Mouse (Mus musculus) T-cell, adult 66 days (primary cell): ENCODE measurements around the gene Ssty1. TPM values are rescaled to one million over a fixed set of nuclear protein-coding genes. Genes with fewer than 3 reads are reported as not detected.

ENCODE experiments used
- total RNA-seq, 2 experiments: library from RNA; stranded (reverse); gene quantifications; 3 replicates in 1 of 2; 4 replicates in 1 of 2; pipeline ENCODE4 v1.2.4; 2023

Gene Ssty1
- total RNA-seq: not detected

GRCm38 (mm10) chrY:18088816-18089215, at the start of gene Ssty1:
TSS of gene Ssty1 (plus strand) at chrY:18089116.

GRCm38 (mm10) chrY:18061712-18062111, 27.2 kb upstream of the Ssty1 start, which contains the start of gene Gm21764:
TSS of gene Gm21764 (minus strand) at chrY:18061812.

Other genes starting within 250 kb of the Ssty1 start
- not detected for gene Gm21904, start 242.8 kb upstream of the Ssty1 start, total RNA-seq
- not detected for gene Gm20772, start 214.4 kb upstream of the Ssty1 start, total RNA-seq
- not detected for gene Gm20831, start 214.4 kb upstream of the Ssty1 start, total RNA-seq
- not detected for gene Srsy, start 151.8 kb upstream of the Ssty1 start, total RNA-seq
- not detected for gene Gm21764, start 27.3 kb upstream of the Ssty1 start, total RNA-seq